Mouse (Mus musculus) heart, adult 10 weeks (tissue): ENCODE data around the gene Gm35134. TPM values are rescaled to one million over a fixed set of nuclear protein-coding genes. Genes with fewer than 3 reads are reported as not detected.

Source experiments
- polyA plus RNA-seq: library from polyadenylated mRNA; stranded (reverse); fragments of 350-450 nt; fragmentation: Illumina TruSeq; extraction: RNeasy Lipid Tissue Mini Kit (QIAGEN cat#74804); gene quantifications from one replicate; pipeline ENCODE4 v1.2.3, GENCODE M21; 2014; ENCODE audit warnings: low read depth, low replicate concordance

Gm35134 gene
- not detected for polyA plus RNA-seq

GRCm38 (mm10) chrY:19112707-19113106 lies at the start of gene Gm35134:
Gm35134 (plus strand) TSS chrY:19113007.

